Mouse (Mus musculus) ES-E14 (cell line): ENCODE measurements around the gene Pgd.

Experiments
- CHD2 ChIP-seq: IDR thresholded peaks from 2 replicates; pipeline ENCODE4 v1.6.1; 2014; ENCODE audit warnings: mild to moderate bottlenecking, low read depth, low read length, inconsistent platforms
- HCFC1 ChIP-seq: IDR thresholded peaks from 2 replicates; pipeline ENCODE4 v1.6.1; 2012; ENCODE audit warnings: low read length, inconsistent platforms, borderline replicate concordance; ENCODE audit not compliant: insufficient read depth
- ZC3H11A ChIP-seq: IDR thresholded peaks from 2 replicates; pipeline ENCODE4 v1.6.1; 2012; ENCODE audit warnings: low read depth, mild to moderate bottlenecking, inconsistent platforms, low read length, borderline replicate concordance
- ZNF384 ChIP-seq: IDR thresholded peaks from 2 replicates; pipeline ENCODE4 v1.6.1; 2012; ENCODE audit warnings: low read depth, low read length, inconsistent platforms

- TF ChIP-seq ZC3H11A = no peak
- no peak for TF ChIP-seq CHD2
- TF ChIP-seq ZNF384 = no peak
- no peak for TF ChIP-seq HCFC1
Observed at GRCm38 (mm10) chr4:149188563-149188962, 22.0 kb upstream of the Pgd start.
